Mouse (Mus musculus): Measurements from ENCODE around the gene Dnajc5.
A peak's percentile ranks its signal among the peaks of the same experiment; 100 is the strongest.

Gene Dnajc5

GRCm38 (mm10) chr2:181520118-181520935, at the start of gene Dnajc5:
Dnajc5 (plus strand) TSS chr2:181520485.
- DNase-seq (ENCODE audit: low spot score in 2 of 2) = peak; percentile 97 to 98

GRCm38 (mm10) chr2:181471246-181471645, 49.0 kb upstream of the Dnajc5 start:
- peak in 1 of 2 experiments; percentile 61 for DNase-seq (ENCODE audit: low spot score in 2 of 2)

- DNase-seq (ENCODE audit: low spot score in 2 of 2) = no peak
These were observed 47.9 kb upstream of the Dnajc5 start for GRCm38 (mm10) chr2:181472256-181472827.

- no peak for DNase-seq (ENCODE audit: low spot score in 2 of 2)
These were observed 37.2 kb upstream of the Dnajc5 start for GRCm38 (mm10) chr2:181483120-181483519.

- peak in 1 of 2 experiments; percentile 67 for DNase-seq (ENCODE audit: low spot score in 2 of 2)
These were observed 36.5 kb upstream of the Dnajc5 start for GRCm38 (mm10) chr2:181483562-181484318.

- no peak for DNase-seq (ENCODE audit: low spot score in 2 of 2)
These were observed 35.6 kb upstream of the Dnajc5 start for GRCm38 (mm10) chr2:181484456-181485233.

- no peak for DNase-seq (ENCODE audit: low spot score in 2 of 2)
These were observed 34.5 kb upstream of the Dnajc5 start for GRCm38 (mm10) chr2:181485741-181486140.

GRCm38 (mm10) chr2:181487338-181488277, 32.7 kb upstream of the Dnajc5 start:
- DNase-seq (ENCODE audit: low spot score in 2 of 2) = no peak

- DNase-seq (ENCODE audit: low spot score in 2 of 2) = peak; percentile 83 to 86
These were observed 28.7 kb upstream of the Dnajc5 start for GRCm38 (mm10) chr2:181491432-181492205.

GRCm38 (mm10) chr2:181492206-181492605, 28.1 kb upstream of the Dnajc5 start:
- no peak for DNase-seq (ENCODE audit: low spot score in 2 of 2)

- peak in 1 of 2 experiments; percentile 66 for DNase-seq (ENCODE audit: low spot score in 2 of 2)
These were observed 26.9 kb upstream of the Dnajc5 start, which contains the start of gene Abhd16b for GRCm38 (mm10) chr2:181493156-181493927. Abhd16b (plus strand) TSS chr2:181493206.

GRCm38 (mm10) chr2:181494266-181494945, 25.9 kb upstream of the Dnajc5 start:
- DNase-seq (ENCODE audit: low spot score in 2 of 2) = no peak

GRCm38 (mm10) chr2:181495845-181496244, 24.4 kb upstream of the Dnajc5 start:
- DNase-seq (ENCODE audit: low spot score in 2 of 2) = peak; percentile 29 to 63

GRCm38 (mm10) chr2:181496281-181496680, 24.0 kb upstream of the Dnajc5 start:
- peak; percentile 69 to 86 for DNase-seq (ENCODE audit: low spot score in 2 of 2)

GRCm38 (mm10) chr2:181496831-181497547, 23.3 kb upstream of the Dnajc5 start, which contains the start of gene Tpd52l2:
Tpd52l2 (plus strand) TSS chr2:181497142.
- DNase-seq (ENCODE audit: low spot score in 2 of 2) = peak; percentile 91 to 93

- DNase-seq (ENCODE audit: low spot score in 2 of 2) = peak; percentile 76 to 83
These were observed 22.8 kb upstream of the Dnajc5 start for GRCm38 (mm10) chr2:181497548-181497875.

- DNase-seq (ENCODE audit: low spot score in 2 of 2) = no peak
These were observed 21.6 kb upstream of the Dnajc5 start for GRCm38 (mm10) chr2:181498644-181499043.

- DNase-seq (ENCODE audit: low spot score in 2 of 2) = no peak
These were observed 11.1 kb upstream of the Dnajc5 start for GRCm38 (mm10) chr2:181509191-181509590.
